Mouse (Mus musculus) CH12.LX (cell line): ENCODE measurements around the gene Cacna2d1. TPM values are rescaled to one million over a fixed set of nuclear protein-coding genes. Genes with fewer than 3 reads are reported as not detected.

Source experiments
- DNase-seq: peaks from one replicate; pipeline ENCODE4 v3.0.0-alpha.2; 2013; ENCODE audit errors: extremely low read depth
- H3K27ac ChIP-seq: 2 replicates; pipeline ENCODE4 v1.5.1; 2012; ENCODE audit warnings: low read depth, mild to moderate bottlenecking, control low read depth, moderate library complexity; ENCODE audit not compliant: insufficient read depth
- H3K27me3 ChIP-seq: replicated peaks from 2 replicates; pipeline ENCODE3; 2012; ENCODE audit warnings: inconsistent platforms
- H3K36me3 ChIP-seq, 2 experiments: replicated peaks in 1 of 2; 2 replicates each; pipeline versions ENCODE3 to v1.6.1; 2012; ENCODE audit warnings: inconsistent platforms in 1 of 2, low read length in 1 of 2, mild to moderate bottlenecking in 1 of 2, mixed read lengths in 1 of 2, moderate library complexity in 1 of 2; ENCODE audit not compliant: control insufficient read depth in 1 of 2, insufficient read depth in 1 of 2
- H3K4me1 ChIP-seq, 2 experiments: 2 replicates each; pipeline ENCODE4 v1.6.1; 2012; ENCODE audit warnings: inconsistent platforms in 1 of 2, moderate library complexity in 1 of 2; ENCODE audit not compliant: insufficient read depth in 2 of 2, control insufficient read depth in 1 of 2
- H3K4me2 ChIP-seq: 2 replicates; pipeline ENCODE4 v1.6.1; 2012; ENCODE audit warnings: low read depth, mild to moderate bottlenecking, control low read depth; ENCODE audit not compliant: poor library complexity, insufficient read depth, severe bottlenecking
- H3K4me3 ChIP-seq, 3 experiments: fragments of 150-350 bp in 1 of 3; sonication (generic) in 1 of 3; replicated peaks in 1 of 3; 2 replicates each; pipeline versions ENCODE3 to v1.5.1; 2011 to 2012; ENCODE audit warnings: low read depth in 2 of 3, low read length in 2 of 3, mild to moderate bottlenecking in 2 of 3, moderate library complexity in 2 of 3, control low read depth in 1 of 3, improper control_type of control experiment in 1 of 3, inconsistent platforms in 1 of 3, mixed read lengths in 1 of 3; ENCODE audit not compliant: poor library complexity in 1 of 3
- H3K79me2 ChIP-seq: replicated peaks from 2 replicates; pipeline ENCODE4 v1.6.1; 2012; ENCODE audit warnings: mild to moderate bottlenecking, moderate library complexity; ENCODE audit not compliant: control insufficient read depth, poor library complexity, insufficient read depth, severe bottlenecking; ENCODE audit errors: extremely low read depth
- H3K9ac ChIP-seq: 2 replicates; pipeline ENCODE4 v1.6.1; 2012; ENCODE audit warnings: low read depth, mild to moderate bottlenecking, control low read depth, moderate library complexity; ENCODE audit not compliant: insufficient read depth
- H3K9me3 ChIP-seq: replicated peaks from 2 replicates; pipeline ENCODE3; 2012; ENCODE audit warnings: low read length, inconsistent platforms, mixed read lengths
- CHD1 ChIP-seq: IDR thresholded peaks from 2 replicates; pipeline ENCODE4 v1.6.1; 2012; ENCODE audit warnings: low read depth, low read length, improper control_type of control experiment, inconsistent platforms
- CHD2 ChIP-seq: IDR thresholded peaks from 2 replicates; pipeline ENCODE4 v1.6.1; 2011; ENCODE audit warnings: low read length, improper control_type of control experiment
- CTCF ChIP-seq, 2 experiments: IDR thresholded peaks in 1 of 2; conservative IDR thresholded peaks in 1 of 2; 2 replicates each; pipeline ENCODE4 v1.5.1; 2011 to 2012; ENCODE audit warnings: low read depth in 2 of 2, low read length in 2 of 2, improper control_type of control experiment in 1 of 2, inconsistent platforms in 1 of 2, mild to moderate bottlenecking in 1 of 2, moderate library complexity in 1 of 2
- ELF1 ChIP-seq: IDR thresholded peaks from 2 replicates; pipeline ENCODE4 v1.6.1; 2014; ENCODE audit warnings: low read depth, mild to moderate bottlenecking, inconsistent platforms, low read length, improper control_type of control experiment
- EP300 ChIP-seq: IDR thresholded peaks from 2 replicates; pipeline ENCODE4 v1.6.1; 2011; ENCODE audit warnings: low read length, improper control_type of control experiment
- GABPA ChIP-seq: IDR thresholded peaks from 2 replicates; pipeline ENCODE4 v1.6.1; 2012; ENCODE audit warnings: low read depth, low read length, improper control_type of control experiment, inconsistent platforms; ENCODE audit not compliant: insufficient replicate concordance
- HCFC1 ChIP-seq: IDR thresholded peaks from 2 replicates; pipeline ENCODE4 v1.6.1; 2012; ENCODE audit warnings: low read depth, mild to moderate bottlenecking, inconsistent platforms, low read length, improper control_type of control experiment
- IRF4 ChIP-seq: IDR thresholded peaks from 2 replicates; pipeline ENCODE4 v1.6.1; 2014; ENCODE audit warnings: low read depth, mild to moderate bottlenecking, inconsistent platforms, low read length, improper control_type of control experiment
- KAT2A ChIP-seq: IDR thresholded peaks from 2 replicates; pipeline ENCODE4 v1.6.1; 2012; ENCODE audit warnings: low read length, improper control_type of control experiment, inconsistent platforms; ENCODE audit not compliant: insufficient replicate concordance
- MAFK ChIP-seq: IDR thresholded peaks from 2 replicates; pipeline ENCODE4 v1.6.1; 2011; ENCODE audit warnings: low read length, improper control_type of control experiment; ENCODE audit not compliant: insufficient replicate concordance
- MEF2A ChIP-seq: IDR thresholded peaks from 2 replicates; pipeline ENCODE4 v1.6.1; 2014; ENCODE audit warnings: low read depth, mild to moderate bottlenecking, inconsistent platforms, low read length, improper control_type of control experiment, borderline replicate concordance
- MXI1 ChIP-seq: IDR thresholded peaks from 2 replicates; pipeline ENCODE4 v1.6.1; 2011; ENCODE audit warnings: mild to moderate bottlenecking, low read depth, low read length, improper control_type of control experiment
- MYC ChIP-seq: IDR thresholded peaks from 2 replicates; pipeline ENCODE4 v1.6.1; 2011; ENCODE audit warnings: low read depth, mild to moderate bottlenecking, improper control_type of control experiment, low read length
- NELFE ChIP-seq: IDR thresholded peaks from 2 replicates; pipeline ENCODE4 v1.6.1; 2011; ENCODE audit warnings: low read depth, low read length, improper control_type of control experiment
- NRF1 ChIP-seq: IDR thresholded peaks from 2 replicates; pipeline ENCODE4 v1.6.1; 2014; ENCODE audit warnings: low read depth, mild to moderate bottlenecking, inconsistent platforms, low read length, improper control_type of control experiment, moderate library complexity
- PAX5 ChIP-seq: IDR thresholded peaks from 2 replicates; pipeline ENCODE4 v1.6.1; 2012; ENCODE audit warnings: low read length, inconsistent platforms, mixed read lengths
- POLR2A ChIP-seq: IDR thresholded peaks from 2 replicates; pipeline ENCODE4 v1.6.1; 2011; ENCODE audit warnings: low read depth, mild to moderate bottlenecking, improper control_type of control experiment, low read length
- POLR2AphosphoS2 ChIP-seq: IDR thresholded peaks from 2 replicates; pipeline ENCODE4 v1.6.1; 2011; ENCODE audit warnings: low read depth, low read length, improper control_type of control experiment
- RCOR1 ChIP-seq: conservative IDR thresholded peaks from 2 replicates; pipeline ENCODE4 v1.6.1; 2012; ENCODE audit warnings: low read depth, mild to moderate bottlenecking, inconsistent platforms, low read length, improper control_type of control experiment
- TBP ChIP-seq: conservative IDR thresholded peaks from 2 replicates; pipeline ENCODE4 v1.6.1; 2011; ENCODE audit warnings: low read depth, low read length, improper control_type of control experiment
- UBTF ChIP-seq: IDR thresholded peaks from 2 replicates; pipeline ENCODE4 v1.6.1; 2012; ENCODE audit warnings: low read depth, mild to moderate bottlenecking, inconsistent platforms, low read length, improper control_type of control experiment, moderate library complexity
- USF1 ChIP-seq: IDR thresholded peaks from 2 replicates; pipeline ENCODE4 v1.6.1; 2014; ENCODE audit warnings: low read depth, mild to moderate bottlenecking, inconsistent platforms, low read length, improper control_type of control experiment
- USF2 ChIP-seq: conservative IDR thresholded peaks from 2 replicates; pipeline ENCODE4 v1.6.1; 2011; ENCODE audit warnings: low read depth, low read length, improper control_type of control experiment
- ZKSCAN1 ChIP-seq: IDR thresholded peaks from 2 replicates; pipeline ENCODE4 v1.6.1; 2012; ENCODE audit warnings: low read depth, inconsistent platforms, low read length, improper control_type of control experiment, borderline replicate concordance
- ZNF384 ChIP-seq: IDR thresholded peaks from 2 replicates; pipeline ENCODE4 v1.6.1; 2012; ENCODE audit warnings: low read depth, low read length, improper control_type of control experiment, inconsistent platforms
- dilution Hi-C: fragments of 300-500 bp; cut with MboI; formaldehyde crosslinking; loops from 2 replicates; pipeline ENCODE4 v1.14.3; 2020; ENCODE audit warnings: low sequenced_read_pairs; ENCODE audit not compliant: extremely low pct_unique_long_range_greater_than_20kb, extremely low pct_ligation_motif_present
- in situ Hi-C: fragments of 300-500 bp; cut with MboI; formaldehyde crosslinking; loops from 3 replicates; pipeline ENCODE4 v1.14.3; 2019; ENCODE audit warnings: low sequenced_read_pairs, low pct_ligation_motif_present, low pct_unique_long_range_greater_than_20kb, mixed read lengths
- polyA plus RNA-seq: library from polyadenylated mRNA; unstranded; fragments of >175 nt; gene quantifications from 2 replicates; pipeline ENCODE4 v1.2.1, GENCODE M21; 2012; ENCODE audit warnings: low read depth; ENCODE audit not compliant: insufficient read length
- total RNA-seq, 2 experiments: library from RNA; depleted of rRNA; stranded (reverse); fragments of 300-350 nt in 1 of 2; fragments of >200 nt in 1 of 2; gene quantifications; 2 replicates each; pipeline ENCODE4 v1.2.3; 2012 to 2014

Cacna2d1 gene
- total and polyA plus RNA-seq, 3 experiments: 0.13 to 1.3 (median 0.28) TPM

DNA sequence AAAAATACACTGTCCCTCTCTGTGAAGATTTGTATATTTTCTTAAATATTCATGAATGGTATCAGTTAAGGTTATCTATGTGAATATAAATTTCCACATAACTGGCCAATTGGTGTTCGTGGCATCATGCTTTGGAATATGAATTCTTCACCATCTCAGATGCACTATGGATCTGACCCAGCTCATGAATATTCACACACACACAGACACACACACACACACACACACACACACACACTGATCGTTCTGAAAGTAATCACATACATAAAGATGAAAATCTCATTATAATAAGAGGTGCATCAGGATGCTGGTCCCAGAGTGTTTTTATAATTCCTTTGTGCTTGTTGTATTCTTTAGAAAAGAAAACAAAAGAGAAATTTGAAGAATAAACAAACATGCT, 309.1 kb downstream of the Cacna2d1 start:
- H3K27me3 ChIP-seq: no peaks in the 10 kb centered on the region
- in situ Hi-C loops: no loop called here
- no peak for TF ChIP-seq NRF1
- no peak for TF ChIP-seq CHD1
- TF ChIP-seq MXI1: no peak
- no peak for TF ChIP-seq UBTF
- no peak for TF ChIP-seq RCOR1
- TF ChIP-seq POLR2A: no peak
- no peak for TF ChIP-seq IRF4
- TF ChIP-seq USF2: no peak
- TF ChIP-seq EP300: no peak
- no peak for DNase-seq
- H3K9me3 ChIP-seq: no peaks in the 10 kb centered on the region
- dilution Hi-C loops: no loop called here
- no peaks in the 10 kb centered on the region for H3K4me1 ChIP-seq
- H3K27ac ChIP-seq: no peak overlapping the region
- H3K4me2 ChIP-seq: no peak overlapping the region
- H3K9ac ChIP-seq: no peak overlapping the region
- no peak overlapping the region for H3K4me3 ChIP-seq
- no peaks in the 10 kb centered on the region for H3K79me2 ChIP-seq
- H3K36me3 ChIP-seq: no peaks in the 10 kb centered on the region

GRCm38 (mm10) chr5:16252738-16253513, 318.4 kb downstream of the Cacna2d1 start:
- no peak for TF ChIP-seq NELFE
- in situ Hi-C loops (no loop called here), dilution Hi-C loops (no loop called here)
- Histone ChIP-seq H3K9ac (no peak overlapping the region), H3K27me3 (no peaks in the 10 kb centered on the region), H3K36me3 (no peaks in the 10 kb centered on the region), H3K79me2 (no peaks in the 10 kb centered on the region), H3K4me2 (no peak overlapping the region), H3K4me1 (no peaks in the 10 kb centered on the region), H3K4me3 (no peak overlapping the region), H3K27ac (no peak overlapping the region), H3K9me3 (no peaks in the 10 kb centered on the region)
- DNase-seq: no peak

DNA sequence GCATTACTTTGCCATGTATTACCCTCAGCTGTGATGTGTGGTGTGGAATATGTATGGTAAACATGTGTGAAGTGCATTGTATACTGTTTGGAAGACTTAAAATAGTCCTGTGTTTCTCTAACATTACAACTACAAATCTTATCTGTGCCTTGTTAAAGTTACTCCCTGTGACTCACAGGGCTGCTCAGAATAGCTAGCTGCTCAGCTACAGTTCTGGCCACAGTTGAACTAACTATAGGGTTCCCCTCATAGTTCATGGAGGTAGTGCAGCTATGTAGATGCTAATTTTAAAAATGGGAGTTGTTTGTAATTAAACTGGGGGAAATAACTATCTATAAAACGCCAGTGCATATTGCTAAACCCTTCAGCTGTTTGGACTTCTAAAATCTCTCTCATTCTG, 319.3 kb downstream of the Cacna2d1 start:
- no peak for TF ChIP-seq KAT2A
- no peak for TF ChIP-seq USF2
- no peak for TF ChIP-seq USF1
- TF ChIP-seq MYC: no peak
- no peak for TF ChIP-seq MAFK
- TF ChIP-seq CHD2: no peak
- TF ChIP-seq NELFE: no peak
- no peak for TF ChIP-seq POLR2AphosphoS2
- no peak for TF ChIP-seq POLR2A
- TF ChIP-seq CTCF (conservative IDR thresholded peaks at IDR 0.05 in 1 of 2, IDR thresholded peaks at IDR 0.05 in 1 of 2; ENCODE audit: low read depth in 2 of 2, low read length in 2 of 2): no peak
- no peak for TF ChIP-seq ZNF384
- TF ChIP-seq GABPA: no peak
- no peak for TF ChIP-seq ELF1
- no peak for TF ChIP-seq MEF2A
- no peak for TF ChIP-seq ZKSCAN1
- no peak for TF ChIP-seq HCFC1
- TF ChIP-seq TBP: no peak
- TF ChIP-seq PAX5: no peak
- Histone ChIP-seq H3K79me2 (no peaks in the 10 kb centered on the region), H3K36me3 (no peaks in the 10 kb centered on the region), H3K4me1 (no peaks in the 10 kb centered on the region), H3K4me3 (no peak overlapping the region), H3K4me2 (no peak overlapping the region), H3K27me3 (no peaks in the 10 kb centered on the region), H3K9ac (no peak overlapping the region), H3K9me3 (no peaks in the 10 kb centered on the region), H3K27ac (no peak overlapping the region)
- no peak for DNase-seq
- dilution Hi-C loops (no loop called here), in situ Hi-C loops (no loop called here)
